Mouse (Mus musculus) embryonic facial prominence, embryonic 11.5 days (tissue): ENCODE measurements around the gene Alad. TPM values are rescaled to one million over a fixed set of nuclear protein-coding genes. Genes with fewer than 3 reads are reported as not detected.

Source experiments
- ATAC-seq: fragments of 200-750 bp; cut with Nextera tagmentation; replicated peaks from 2 replicates; pipeline ENCODE4 v1.8.0; 2017; ENCODE audit warnings: low read depth; ENCODE audit not compliant: insufficient number of reproducible peaks, low FRiP score, low TSS enrichment
- DNase-seq: peaks from one replicate; pipeline ENCODE4 v3.0.0-alpha.2; 2015; ENCODE audit warnings: low spot score
- H3K27ac ChIP-seq: fragments of 300-500 bp; sonication (generic); replicated peaks from 2 replicates; pipeline ENCODE4 v1.5.1; 2014; ENCODE audit warnings: mild to moderate bottlenecking, low read depth, low read length, control low read depth
- H3K27me3 ChIP-seq: fragments of 300-500 bp; sonication (generic); 2 replicates; pipeline ENCODE4 v1.6.1; 2014; ENCODE audit warnings: mild to moderate bottlenecking, low read length, moderate library complexity, mixed read lengths; ENCODE audit not compliant: control insufficient read depth, insufficient read depth
- H3K36me3 ChIP-seq: fragments of 300-500 bp; sonication (generic); replicated peaks from 2 replicates; pipeline ENCODE4 v1.6.1; 2014; ENCODE audit warnings: low read depth, mild to moderate bottlenecking, low read length, moderate library complexity, mixed read lengths; ENCODE audit not compliant: control insufficient read depth, insufficient read depth
- H3K4me1 ChIP-seq: fragments of 300-500 bp; sonication (generic); 2 replicates; pipeline ENCODE4 v1.6.1; 2014; ENCODE audit warnings: low read length, mixed read lengths; ENCODE audit not compliant: control insufficient read depth, insufficient read depth
- H3K4me2 ChIP-seq: fragments of 300-500 bp; sonication (generic); 2 replicates; pipeline ENCODE4 v1.6.1; 2014; ENCODE audit warnings: low read depth, mild to moderate bottlenecking, control low read depth, low read length, moderate library complexity
- H3K4me3 ChIP-seq: fragments of 300-500 bp; sonication (generic); 2 replicates; pipeline ENCODE4 v1.5.1; 2014; ENCODE audit warnings: low read depth, low read length, control low read depth
- H3K9ac ChIP-seq: fragments of 300-500 bp; sonication (generic); replicated peaks from 2 replicates; pipeline ENCODE4 v1.6.1; 2014; ENCODE audit warnings: mild to moderate bottlenecking, control low read depth, low read length
- H3K9me3 ChIP-seq: fragments of 300-500 bp; sonication (generic); replicated peaks from 2 replicates; pipeline ENCODE4 v1.6.1; 2016; ENCODE audit warnings: mild to moderate bottlenecking, low read length, inconsistent platforms, mixed read lengths; ENCODE audit not compliant: control insufficient read depth
- WGBS: fragments of 180-500 bp; shearing (Covaris S2); extraction: QIAGEN DNeasy Blood & Tissue Kit; methylation state at CpG from one replicate; pipeline ENCODE4 v1.1.7; 2014; 5-methylcytosine and 5-hydroxymethylcytosine counted together
- polyA plus RNA-seq: library from polyadenylated mRNA; unstranded; fragments of >200 nt; fragmentation: Nextera tagmentation; extraction: Ambion mirVana; gene quantifications from 2 replicates; pipeline ENCODE4 v1.2.1, GENCODE M21; 2014

Gene Alad
- polyA plus RNA-seq, result 88.7 and 90.2 TPM in 2 replicates

DNA sequence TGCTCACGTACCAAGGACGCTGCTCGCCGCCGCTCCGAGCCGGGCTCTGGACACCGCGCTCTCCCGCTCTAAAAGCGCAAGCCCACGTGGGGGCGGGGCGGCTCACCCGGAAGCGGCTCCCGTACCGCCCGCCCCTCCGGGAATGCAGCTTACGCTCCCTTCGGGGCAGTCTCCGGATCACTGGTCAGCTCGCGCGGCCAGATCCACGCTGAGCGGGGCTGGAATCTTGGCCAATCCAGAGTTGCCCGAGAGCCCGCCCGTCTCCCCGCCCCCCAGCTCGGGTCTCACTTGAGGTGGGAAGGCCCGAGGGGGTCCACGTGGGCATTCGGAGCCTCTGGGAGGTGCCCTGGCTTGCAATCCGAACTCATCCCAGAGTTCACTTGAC is at the start of gene Alad:
Gene Alad (minus strand): TSS at position 70 of the 385 bp plus-strand sequence.
- H3K9ac ChIP-seq, result peak within 1 kb of the TSS; percentile 59
- peak; percentile 89 for DNase-seq
- peak; percentile 87 for ATAC-seq
- H3K4me1 ChIP-seq, result peaks cover 6% of the 10 kb centered on the region
- H3K4me3 ChIP-seq, result peak within 1 kb of the TSS; percentile 54
- H3K4me2 ChIP-seq, result peak within 1 kb of the TSS; percentile 49
- H3K27ac ChIP-seq, result peak within 1 kb of the TSS; percentile 29
- no peaks in the 10 kb centered on the region for H3K36me3 ChIP-seq
- 0% methylated on average over 37 of the region's 37 CpGs for WGBS
- no peaks in the 10 kb centered on the region for H3K9me3 ChIP-seq
- H3K27me3 ChIP-seq, result no peaks in the 10 kb centered on the region

DNA sequence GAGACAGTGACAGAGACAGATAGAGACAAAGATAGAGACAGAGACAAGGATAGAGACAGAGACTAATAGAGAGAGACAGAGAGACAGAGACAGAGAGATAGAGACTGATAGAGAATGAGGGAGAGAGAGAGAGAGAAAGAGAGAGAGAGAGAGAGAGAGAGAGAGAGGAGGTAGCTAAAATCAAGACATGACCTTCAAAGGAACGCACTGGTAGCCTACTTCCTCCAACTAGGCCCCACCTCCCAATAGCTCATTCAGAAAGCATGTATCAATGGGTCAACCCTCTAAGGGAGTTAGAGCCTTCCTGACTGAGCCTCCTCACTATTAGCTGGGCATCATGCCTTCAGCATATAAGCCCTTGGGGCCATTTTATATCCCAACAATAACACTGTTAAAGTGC is 48.6 kb upstream of the Alad start:
- ATAC-seq, result no peak
- H3K27me3 ChIP-seq, result no peaks in the 10 kb centered on the region
- no peaks in the 10 kb centered on the region for H3K9me3 ChIP-seq
- no peak overlapping the region for H3K9ac ChIP-seq
- no peak overlapping the region for H3K4me3 ChIP-seq
- no peaks in the 10 kb centered on the region for H3K4me1 ChIP-seq
- no peaks in the 10 kb centered on the region for H3K36me3 ChIP-seq
- DNase-seq, result no peak
- no peak overlapping the region for H3K27ac ChIP-seq
- WGBS, result 94% methylated on average over 1 of the region's 1 CpGs
- no peak overlapping the region for H3K4me2 ChIP-seq

DNA sequence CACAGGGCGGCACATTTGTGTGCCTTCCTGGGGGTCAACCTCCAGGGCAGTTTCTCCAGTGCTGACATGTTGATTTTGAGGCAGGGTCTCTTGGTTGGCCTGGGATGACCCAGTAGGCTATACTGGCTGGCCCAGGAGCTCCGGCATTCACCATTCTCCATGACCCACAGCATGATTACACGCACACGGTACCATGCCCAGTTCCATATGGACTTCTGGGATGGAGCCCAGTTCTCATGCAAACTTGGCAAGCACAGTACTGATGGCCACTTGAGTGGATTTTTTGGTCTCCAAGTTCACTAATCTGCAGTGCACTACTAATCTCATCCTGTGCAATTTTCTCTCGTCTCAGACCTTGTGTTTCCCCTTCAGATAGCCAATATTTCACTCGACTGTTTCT is 48.0 kb upstream of the Alad start:
- Histone ChIP-seq H3K4me1 (no peaks in the 10 kb centered on the region), H3K4me3 (no peak overlapping the region), H3K9me3 (no peaks in the 10 kb centered on the region), H3K27me3 (no peaks in the 10 kb centered on the region), H3K4me2 (no peak overlapping the region), H3K27ac (no peak overlapping the region), H3K36me3 (no peaks in the 10 kb centered on the region), H3K9ac (no peak overlapping the region)
- ATAC-seq, result no peak
- no peak for DNase-seq
- WGBS, result 91% methylated on average over 6 of the region's 6 CpGs

DNA sequence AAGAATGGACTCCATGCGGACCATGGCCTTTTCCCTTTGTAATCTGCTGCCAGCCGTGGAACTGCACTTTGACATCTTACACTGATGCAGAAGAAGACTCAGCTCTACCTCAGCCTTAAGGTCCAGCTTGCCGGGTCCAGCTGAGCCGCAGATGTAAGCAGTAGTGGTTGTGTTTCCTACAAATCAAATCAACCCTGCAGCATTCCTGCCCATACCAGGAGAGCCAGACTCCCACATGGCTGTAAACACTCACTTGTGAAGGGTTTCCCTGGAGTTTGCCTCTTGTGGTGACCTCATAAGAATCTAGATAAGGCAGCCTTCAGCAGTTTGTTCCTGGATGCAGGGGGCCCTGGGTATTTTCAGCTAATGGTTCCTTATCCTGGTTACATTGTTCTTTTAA is 46.8 kb upstream of the Alad start:
- H3K9ac ChIP-seq, result no peak overlapping the region
- no peaks in the 10 kb centered on the region for H3K4me1 ChIP-seq
- H3K36me3 ChIP-seq, result no peaks in the 10 kb centered on the region
- H3K27ac ChIP-seq, result no peak overlapping the region
- no peak for ATAC-seq
- H3K4me2 ChIP-seq, result no peak overlapping the region
- WGBS, result 77% methylated on average over 4 of the region's 4 CpGs
- no peaks in the 10 kb centered on the region for H3K27me3 ChIP-seq
- H3K4me3 ChIP-seq, result no peak overlapping the region
- no peak for DNase-seq
- no peaks in the 10 kb centered on the region for H3K9me3 ChIP-seq

DNA sequence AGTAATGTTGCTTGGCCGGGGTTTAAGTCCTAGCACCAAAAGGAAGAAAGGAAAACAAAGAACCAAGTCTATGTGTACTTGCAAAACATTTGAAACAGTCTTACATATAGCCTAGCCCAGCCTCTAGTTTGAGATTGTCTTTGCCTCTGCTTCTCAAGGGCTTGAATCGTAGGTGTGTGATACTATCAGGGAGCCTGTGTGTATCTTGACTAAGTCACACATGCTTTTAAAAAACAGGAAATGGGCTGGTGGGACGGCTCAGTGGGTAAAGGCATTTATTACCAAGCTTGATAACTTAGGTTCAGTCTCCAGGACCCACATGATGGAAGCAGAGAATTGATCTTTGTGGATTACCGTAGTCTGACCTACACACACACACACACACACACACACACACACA is 42.3 kb upstream of the Alad start:
- no peaks in the 10 kb centered on the region for H3K4me1 ChIP-seq
- H3K9ac ChIP-seq, result no peak overlapping the region
- ATAC-seq (no peak), DNase-seq (no peak)
- H3K27ac ChIP-seq, result no peak overlapping the region
- no peaks in the 10 kb centered on the region for H3K27me3 ChIP-seq
- no peak overlapping the region for H3K4me2 ChIP-seq
- WGBS, result 77% methylated on average over 4 of the region's 4 CpGs
- H3K4me3 ChIP-seq, result no peak overlapping the region
- no peaks in the 10 kb centered on the region for H3K36me3 ChIP-seq
- H3K9me3 ChIP-seq, result no peaks in the 10 kb centered on the region

DNA sequence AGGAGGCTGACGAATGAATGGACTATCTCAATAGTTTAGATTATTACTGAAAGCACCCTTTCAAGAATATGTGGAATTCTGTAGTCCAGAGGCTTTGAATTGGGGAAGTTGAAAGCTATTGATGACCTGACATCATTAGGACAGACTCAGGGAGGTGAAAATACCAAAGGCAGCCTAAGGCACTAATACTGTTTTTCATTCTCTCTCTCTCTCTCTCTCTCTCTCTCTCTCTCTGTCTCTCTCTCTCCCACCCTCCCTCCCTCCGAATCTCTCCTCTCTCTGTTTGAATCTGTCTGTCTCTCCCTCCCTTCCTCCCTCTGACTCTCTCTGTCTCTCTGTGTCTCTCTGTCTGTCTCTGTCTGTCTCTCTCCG is 41.9 kb upstream of the Alad start:
- DNase-seq (no peak), ATAC-seq (no peak)
- Histone ChIP-seq H3K36me3 (no peaks in the 10 kb centered on the region), H3K4me2 (no peak overlapping the region), H3K4me1 (no peaks in the 10 kb centered on the region), H3K27me3 (no peaks in the 10 kb centered on the region), H3K9ac (no peak overlapping the region), H3K27ac (no peak overlapping the region), H3K9me3 (no peaks in the 10 kb centered on the region), H3K4me3 (no peak overlapping the region)
- WGBS, result 58% methylated on average over 3 of the region's 3 CpGs

DNA sequence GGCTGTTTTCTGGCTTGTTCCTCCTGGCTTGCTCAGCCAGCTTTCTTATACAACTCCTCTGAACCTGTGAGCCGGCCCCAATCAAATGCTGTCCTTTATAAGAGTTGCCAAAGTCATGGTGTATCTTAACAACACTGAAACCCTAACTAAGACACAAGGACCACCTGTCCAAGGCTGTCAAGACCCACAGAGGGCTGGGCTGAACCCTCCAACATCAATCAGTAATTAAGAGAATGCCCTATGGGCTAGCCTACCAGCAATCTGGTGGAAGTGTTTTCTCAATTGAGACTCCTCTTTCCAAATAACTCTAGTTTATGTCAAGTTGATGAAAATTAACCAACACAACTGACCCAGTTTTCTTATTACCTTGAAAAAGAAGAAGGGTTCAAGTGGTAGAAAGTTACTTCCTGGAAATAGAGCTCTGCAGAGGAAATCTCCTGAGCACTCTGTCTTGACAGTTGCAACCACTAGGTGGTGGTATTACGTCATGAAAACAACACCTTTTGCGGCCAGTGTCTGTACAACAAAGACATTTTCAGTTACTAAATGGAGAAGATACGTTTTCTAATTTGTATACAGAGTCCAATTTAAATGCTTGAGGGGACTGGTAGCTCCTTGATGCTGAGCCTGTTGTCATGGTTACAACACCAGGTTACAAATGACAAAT is 41.4 kb upstream of the Alad start:
- H3K4me2 ChIP-seq, result no peak overlapping the region
- H3K4me1 ChIP-seq, result no peaks in the 10 kb centered on the region
- ATAC-seq, result no peak; the same call in 1 of the 2 replicates
- no peak overlapping the region for H3K4me3 ChIP-seq
- no peaks in the 10 kb centered on the region for H3K9me3 ChIP-seq
- 24% methylated on average over 4 of the region's 4 CpGs for WGBS
- H3K9ac ChIP-seq, result no peak overlapping the region
- peak; percentile 89 for DNase-seq
- no peaks in the 10 kb centered on the region for H3K36me3 ChIP-seq
- no peaks in the 10 kb centered on the region for H3K27me3 ChIP-seq
- no peak overlapping the region for H3K27ac ChIP-seq

DNA sequence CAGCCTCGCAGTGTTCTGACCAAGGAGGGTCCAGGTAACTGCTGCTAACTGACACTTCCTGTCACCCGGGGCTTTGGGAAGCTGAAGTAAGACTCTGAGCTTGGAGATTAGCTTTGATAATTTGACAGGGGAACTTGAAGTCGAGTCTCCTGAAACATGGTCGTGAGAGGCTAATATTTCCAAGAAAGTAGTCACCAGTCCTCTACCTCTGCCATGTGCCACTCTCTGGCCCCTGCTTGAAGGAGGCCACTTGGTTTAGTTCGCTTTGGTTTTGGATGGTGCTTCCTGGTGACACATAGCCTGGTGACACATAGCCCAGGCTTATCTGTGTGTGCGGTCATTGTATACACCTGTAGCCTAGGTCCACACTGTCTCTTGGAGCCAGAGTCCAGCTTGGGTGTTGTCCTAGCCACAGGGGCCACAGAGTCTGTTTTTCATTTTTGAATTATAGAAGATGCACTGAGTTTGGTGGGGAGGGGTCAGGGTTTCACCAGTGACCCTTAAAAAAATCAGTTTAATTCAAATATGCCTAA is 40.1 kb upstream of the Alad start, which contains the start of gene Rgs3:
Gene Rgs3 (plus strand): TSS at position 51 of the 533 bp plus-strand sequence.
- H3K9me3 ChIP-seq, result no peaks in the 10 kb centered on the region
- no peak for ATAC-seq
- no peak within 1 kb of the TSS for H3K9ac ChIP-seq
- 62% methylated on average over 6 of the region's 6 CpGs for WGBS
- H3K27me3 ChIP-seq, result no peaks in the 10 kb centered on the region
- no peak within 1 kb of the TSS for H3K27ac ChIP-seq
- no peaks in the 10 kb centered on the region for H3K4me1 ChIP-seq
- no peak for DNase-seq
- no peak within 1 kb of the TSS for H3K4me3 ChIP-seq
- no peak within 1 kb of the TSS for H3K4me2 ChIP-seq
- H3K36me3 ChIP-seq, result no peaks in the 10 kb centered on the region
